Mouse (Mus musculus) neural tube, embryonic 14.5 days (tissue): ENCODE data around the gene Adamts9. TPM values are rescaled to one million over a fixed set of nuclear protein-coding genes. Genes with fewer than 3 reads are reported as not detected.
A peak's percentile ranks its signal among the peaks of the same experiment; 100 is the strongest.

Experiments
- ATAC-seq: fragments of 200-750 bp; cut with Nextera tagmentation; 2 replicates; pipeline ENCODE4 v1.8.0; 2017; ENCODE audit warnings: low read depth, mild to moderate bottlenecking, moderate TSS enrichment, moderate library complexity
- H3K27ac ChIP-seq: fragments of 300-500 bp; sonication (generic); 2 replicates; pipeline ENCODE4 v1.5.1; 2014; ENCODE audit warnings: low read depth, mild to moderate bottlenecking, control low read depth, low read length, moderate library complexity, mixed read lengths
- H3K27me3 ChIP-seq: fragments of 300-500 bp; sonication (generic); 2 replicates; pipeline ENCODE4 v1.6.1; 2014; ENCODE audit warnings: low read length; ENCODE audit not compliant: control insufficient read depth, insufficient read depth
- H3K36me3 ChIP-seq: fragments of 300-500 bp; sonication (generic); 2 replicates; pipeline ENCODE4 v1.6.1; 2014; ENCODE audit warnings: low read length, mixed read lengths; ENCODE audit not compliant: control insufficient read depth, insufficient read depth
- H3K4me1 ChIP-seq: fragments of 300-500 bp; sonication (generic); 2 replicates; pipeline ENCODE4 v1.6.1; 2014; ENCODE audit warnings: low read length; ENCODE audit not compliant: control insufficient read depth, insufficient read depth
- H3K4me2 ChIP-seq: fragments of 300-500 bp; sonication (generic); 2 replicates; pipeline ENCODE4 v1.6.1; 2014; ENCODE audit warnings: mild to moderate bottlenecking, low read depth, low read length, control low read depth
- H3K4me3 ChIP-seq: fragments of 300-500 bp; sonication (generic); 2 replicates; pipeline ENCODE4 v1.5.1; 2014; ENCODE audit warnings: low read depth, low read length, control low read depth, mixed read lengths
- H3K9ac ChIP-seq: fragments of 300-500 bp; sonication (generic); replicated peaks from 2 replicates; pipeline ENCODE4 v1.6.1; 2014; ENCODE audit warnings: low read depth, mild to moderate bottlenecking, control low read depth, low read length, mixed read lengths
- H3K9me3 ChIP-seq: fragments of 300-500 bp; sonication (generic); 2 replicates; pipeline ENCODE4 v1.6.1; 2016; ENCODE audit warnings: low read length; ENCODE audit not compliant: control insufficient read depth
- WGBS: fragments of 180-500 bp; shearing (Covaris S2); extraction: QIAGEN DNeasy Blood & Tissue Kit; methylation state at CpG from one replicate; pipeline ENCODE4 v1.1.7; 2014; 5-methylcytosine and 5-hydroxymethylcytosine counted together
- polyA plus RNA-seq: library from polyadenylated mRNA; unstranded; fragments of >200 nt; fragmentation: Nextera tagmentation; extraction: Ambion mirVana; gene quantifications from 2 replicates; pipeline ENCODE4 v1.2.1, GENCODE M21; 2014

The Adamts9 gene
- polyA plus RNA-seq, 1 experiment from 2014 or later = 1.5 TPM

DNA sequence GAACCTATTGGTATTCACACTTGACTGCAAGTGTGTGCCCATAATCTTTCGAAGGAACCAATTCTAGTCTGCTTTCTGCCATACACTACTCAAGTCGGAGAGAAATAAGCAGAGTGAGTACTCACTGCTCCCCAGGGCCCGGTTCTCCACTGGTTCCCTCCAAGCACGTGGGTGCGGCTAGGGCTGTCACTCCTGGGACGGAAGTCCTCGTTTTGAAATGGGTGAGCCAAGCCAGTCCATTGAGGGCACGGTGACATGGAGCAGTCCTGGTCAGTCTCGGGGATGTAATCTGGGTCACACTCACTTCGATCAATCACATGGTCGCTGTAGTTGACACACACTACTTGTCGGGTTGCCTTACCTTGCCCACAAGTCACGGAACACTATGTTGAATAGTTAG, 85.5 kb downstream of the Adamts9 start:
- no peaks in the 10 kb centered on the region for H3K36me3 ChIP-seq
- H3K4me3 ChIP-seq = no peak overlapping the region
- H3K27me3 ChIP-seq = no peaks in the 10 kb centered on the region
- ATAC-seq = no peak
- 94% methylated on average over 13 of the region's 13 CpGs for WGBS
- no peak overlapping the region for H3K4me2 ChIP-seq
- no peak overlapping the region for H3K27ac ChIP-seq
- no peak overlapping the region for H3K9ac ChIP-seq
- H3K4me1 ChIP-seq = no peaks in the 10 kb centered on the region
- no peaks in the 10 kb centered on the region for H3K9me3 ChIP-seq

DNA sequence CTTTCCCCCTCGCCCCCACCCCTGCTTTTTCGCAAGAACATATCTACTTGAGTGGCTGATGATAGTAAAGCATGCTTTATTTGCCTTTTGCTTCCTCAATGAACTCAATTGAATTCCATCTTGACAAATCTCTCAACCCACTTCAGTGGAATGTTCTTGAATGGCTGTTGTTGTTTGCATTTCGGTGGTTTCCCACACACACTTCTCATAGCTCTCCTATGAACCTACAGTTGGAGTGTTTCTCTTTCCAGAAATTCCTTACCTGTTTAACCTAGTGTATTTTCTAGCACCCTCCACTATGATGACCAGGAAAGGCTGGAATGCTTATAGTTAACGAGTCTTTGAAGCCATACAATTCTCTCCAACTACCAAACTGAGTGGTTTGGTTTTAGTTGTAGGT, 88.4 kb downstream of the Adamts9 start:
- Histone ChIP-seq H3K9me3 (no peaks in the 10 kb centered on the region), H3K4me2 (no peak overlapping the region), H3K27me3 (no peaks in the 10 kb centered on the region), H3K4me1 (no peaks in the 10 kb centered on the region), H3K9ac (no peak overlapping the region), H3K4me3 (no peak overlapping the region), H3K36me3 (no peaks in the 10 kb centered on the region), H3K27ac (no peak overlapping the region)
- WGBS = 92% methylated on average over 4 of the region's 4 CpGs
- no peak for ATAC-seq

DNA sequence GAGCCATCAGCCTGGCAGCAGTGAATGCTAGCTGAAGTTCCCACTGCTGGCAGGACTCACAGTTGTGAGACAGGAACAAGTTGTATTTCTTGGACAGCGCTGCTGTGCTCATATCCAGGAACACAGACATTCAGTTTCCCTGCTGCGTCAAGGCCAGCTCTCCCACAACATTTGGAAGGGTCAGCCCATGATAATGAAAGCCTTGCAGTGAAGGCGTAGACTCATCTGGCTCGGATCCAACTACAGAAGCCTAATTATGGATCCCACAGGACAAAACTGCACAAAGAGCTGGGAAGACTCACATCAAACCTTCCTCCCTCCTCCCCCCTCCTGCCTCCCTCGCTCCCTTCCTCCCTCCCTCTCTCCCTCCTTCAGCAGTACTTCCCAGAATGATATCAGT, 93.0 kb downstream of the Adamts9 start:
- WGBS = 19% methylated on average over 5 of the region's 5 CpGs
- Histone ChIP-seq H3K4me1 (no peaks in the 10 kb centered on the region), H3K36me3 (no peaks in the 10 kb centered on the region), H3K9ac (no peak overlapping the region), H3K4me3 (no peak overlapping the region), H3K27ac (no peak overlapping the region), H3K4me2 (no peak overlapping the region), H3K27me3 (no peaks in the 10 kb centered on the region), H3K9me3 (no peaks in the 10 kb centered on the region)
- peak; percentile 46 for ATAC-seq

DNA sequence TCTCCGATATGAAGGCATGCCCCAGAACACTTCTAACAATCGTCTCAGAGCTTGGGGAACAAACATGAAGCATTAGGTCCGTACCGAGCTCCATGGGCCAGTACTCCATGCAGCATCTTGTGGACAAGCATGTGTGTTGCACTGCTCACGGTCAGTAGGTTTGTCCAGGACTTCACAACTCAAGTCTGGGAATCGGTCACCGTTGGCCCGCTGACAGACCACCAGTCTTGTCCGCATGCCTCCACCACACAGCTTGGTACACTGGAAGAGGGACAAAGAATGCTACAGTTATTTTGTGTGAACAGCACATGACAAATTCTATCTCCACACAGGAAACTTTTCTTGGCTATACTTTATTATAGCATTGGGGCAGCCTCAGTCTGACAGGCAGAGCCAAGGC, 94.1 kb downstream of the Adamts9 start:
- H3K4me2 ChIP-seq = no peak overlapping the region
- H3K9ac ChIP-seq = no peak overlapping the region
- H3K4me3 ChIP-seq = no peak overlapping the region
- no peak for ATAC-seq
- no peaks in the 10 kb centered on the region for H3K36me3 ChIP-seq
- H3K27me3 ChIP-seq = no peaks in the 10 kb centered on the region
- H3K4me1 ChIP-seq = no peaks in the 10 kb centered on the region
- WGBS = 94% methylated on average over 9 of the region's 9 CpGs
- H3K27ac ChIP-seq = no peak overlapping the region
- H3K9me3 ChIP-seq = no peaks in the 10 kb centered on the region

DNA sequence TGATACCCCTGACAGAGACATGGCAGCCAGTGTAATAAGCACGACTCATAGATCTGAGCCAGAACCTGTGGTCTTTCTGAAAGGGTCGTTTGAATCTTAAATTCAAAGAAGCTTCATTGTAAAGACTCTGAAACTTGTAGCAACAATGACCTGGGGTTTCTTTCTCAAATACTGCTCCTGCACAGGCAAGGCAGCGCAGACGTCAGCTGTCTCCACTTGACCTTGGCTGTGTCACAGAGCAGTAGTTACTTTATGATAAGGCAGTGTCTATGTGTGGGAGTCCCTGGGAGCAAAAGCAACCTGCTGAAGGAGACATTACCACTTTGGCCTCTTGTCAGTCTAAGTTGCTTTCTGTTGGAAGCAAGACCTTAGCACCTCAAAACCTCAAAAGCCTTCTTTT, 96.7 kb downstream of the Adamts9 start:
- no peaks in the 10 kb centered on the region for H3K36me3 ChIP-seq
- no peak overlapping the region for H3K9ac ChIP-seq
- no peak overlapping the region for H3K4me2 ChIP-seq
- no peak for ATAC-seq
- H3K27ac ChIP-seq = no peak overlapping the region
- WGBS = 54% methylated on average over 4 of the region's 4 CpGs
- H3K27me3 ChIP-seq = no peaks in the 10 kb centered on the region
- no peaks in the 10 kb centered on the region for H3K9me3 ChIP-seq
- H3K4me3 ChIP-seq = no peak overlapping the region
- no peaks in the 10 kb centered on the region for H3K4me1 ChIP-seq

DNA sequence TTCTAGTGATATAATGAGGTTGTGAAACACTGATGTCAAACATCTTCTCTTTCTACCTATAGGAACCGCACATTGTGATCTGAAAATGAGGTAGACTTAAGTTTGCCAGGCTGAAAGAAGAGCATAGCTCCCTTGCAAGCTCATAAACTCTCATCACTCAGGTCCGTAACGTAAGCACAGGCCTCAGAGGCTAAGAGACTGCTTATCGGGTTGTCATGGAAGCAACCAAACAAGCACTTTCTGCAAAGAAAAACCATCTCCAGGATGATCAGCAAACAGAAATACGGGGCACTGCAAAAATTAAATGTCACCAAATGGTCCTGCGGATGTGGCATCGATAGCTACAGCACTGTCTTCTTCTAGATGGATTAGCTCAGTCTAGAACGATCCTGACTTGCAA, 97.4 kb downstream of the Adamts9 start:
- Histone ChIP-seq H3K27ac (no peak overlapping the region), H3K4me3 (no peak overlapping the region), H3K36me3 (no peaks in the 10 kb centered on the region), H3K4me2 (no peak overlapping the region), H3K9me3 (no peaks in the 10 kb centered on the region), H3K4me1 (no peaks in the 10 kb centered on the region), H3K27me3 (no peaks in the 10 kb centered on the region), H3K9ac (no peak overlapping the region)
- no peak for ATAC-seq
- 88% methylated on average over 8 of the region's 8 CpGs for WGBS

DNA sequence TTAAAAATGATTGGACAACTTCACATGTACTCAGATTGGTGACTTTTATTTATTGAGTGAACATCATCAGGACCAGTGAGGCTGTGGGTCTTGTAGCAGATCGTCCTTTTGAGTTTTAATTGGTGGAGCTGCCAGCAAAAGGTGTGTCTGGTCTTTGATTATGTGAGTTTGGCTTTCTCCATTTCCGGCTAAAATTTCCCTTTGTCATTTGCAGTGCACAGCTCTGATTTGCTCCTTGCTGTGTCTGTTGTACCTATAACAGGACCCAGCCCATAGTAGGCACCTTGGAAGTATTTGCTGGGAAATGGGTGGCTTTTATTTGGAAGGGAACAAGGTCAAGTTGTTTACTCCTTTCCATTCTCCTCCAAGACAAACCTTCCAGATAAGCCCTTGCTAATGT, 99.8 kb downstream of the Adamts9 start:
- no peaks in the 10 kb centered on the region for H3K27me3 ChIP-seq
- no peak overlapping the region for H3K4me3 ChIP-seq
- H3K9me3 ChIP-seq = no peaks in the 10 kb centered on the region
- no peak overlapping the region for H3K9ac ChIP-seq
- ATAC-seq = no peak
- no peak overlapping the region for H3K27ac ChIP-seq
- H3K4me1 ChIP-seq = no peaks in the 10 kb centered on the region
- H3K4me2 ChIP-seq = no peak overlapping the region
- WGBS = 83% methylated on average over 2 of the region's 2 CpGs
- no peaks in the 10 kb centered on the region for H3K36me3 ChIP-seq

DNA sequence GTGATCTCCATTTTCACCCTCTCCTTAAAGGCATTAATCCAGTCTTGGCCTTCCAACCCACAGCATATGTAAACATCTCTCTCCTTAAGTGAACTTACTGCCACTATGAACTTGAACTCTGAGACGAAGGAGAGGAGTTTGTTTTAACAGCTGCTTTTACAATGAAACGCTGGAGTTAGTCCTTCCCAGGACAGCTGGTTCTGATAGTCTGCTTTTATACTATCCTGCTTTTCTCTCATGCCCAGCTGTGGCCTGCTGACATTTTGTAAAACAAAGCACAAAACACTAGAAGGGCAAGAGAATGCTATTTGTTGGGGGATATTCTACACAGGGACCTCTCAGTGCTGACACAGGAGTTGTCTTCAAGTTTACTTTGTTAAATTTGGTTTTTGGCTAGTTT, 101.3 kb downstream of the Adamts9 start:
- ATAC-seq = no peak
- WGBS = 10% methylated on average over 2 of the region's 2 CpGs
- Histone ChIP-seq H3K27ac (no peak overlapping the region), H3K27me3 (no peaks in the 10 kb centered on the region), H3K9me3 (no peaks in the 10 kb centered on the region), H3K4me3 (no peak overlapping the region), H3K36me3 (no peaks in the 10 kb centered on the region), H3K4me2 (no peak overlapping the region), H3K9ac (no peak overlapping the region), H3K4me1 (no peaks in the 10 kb centered on the region)

DNA sequence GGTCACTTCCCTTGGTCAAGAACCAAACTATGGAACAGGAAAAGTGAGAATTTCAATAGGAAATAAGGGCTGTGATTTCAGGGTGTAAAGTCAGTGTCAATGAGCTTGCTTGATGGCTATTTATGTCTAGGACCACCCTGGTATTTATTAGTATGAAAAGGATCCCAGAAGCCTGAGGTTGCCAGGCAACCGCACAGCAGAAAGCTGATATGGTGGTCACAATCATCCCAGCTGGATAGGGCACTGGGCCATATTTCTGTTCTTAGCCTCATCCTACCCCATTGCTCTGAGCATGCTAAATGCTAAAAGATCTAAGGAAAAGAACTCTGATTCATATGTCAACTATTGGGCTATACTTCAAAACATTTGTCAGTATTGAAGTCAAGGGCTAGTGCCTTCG, 112.2 kb downstream of the Adamts9 start:
- Histone ChIP-seq H3K27me3 (no peaks in the 10 kb centered on the region), H3K9me3 (no peaks in the 10 kb centered on the region), H3K36me3 (no peaks in the 10 kb centered on the region), H3K4me1 (no peaks in the 10 kb centered on the region), H3K4me3 (no peak overlapping the region), H3K4me2 (no peak overlapping the region), H3K9ac (no peak overlapping the region), H3K27ac (no peak overlapping the region)
- ATAC-seq = no peak
- 88% methylated on average over 2 of the region's 2 CpGs for WGBS

DNA sequence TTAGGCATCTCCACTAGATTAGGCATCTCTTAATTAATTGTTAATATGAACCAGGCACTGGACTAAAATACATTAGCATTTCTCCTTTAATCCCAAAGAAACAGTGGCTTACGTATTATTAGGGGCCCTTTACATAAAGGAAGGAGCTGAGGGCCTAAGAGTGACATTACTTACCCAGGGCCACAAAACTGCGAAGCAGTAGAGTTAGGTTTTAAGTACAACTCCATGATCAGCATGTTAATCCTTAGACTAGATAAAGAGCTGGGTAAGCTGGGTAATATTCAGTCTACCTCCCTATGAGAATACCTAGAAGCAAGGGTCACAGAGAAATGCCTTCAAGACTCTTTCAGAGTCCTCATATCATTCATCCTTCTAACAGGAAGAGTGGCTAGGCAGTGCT, 114.1 kb downstream of the Adamts9 start:
- Histone ChIP-seq H3K4me3 (no peak overlapping the region), H3K4me2 (no peak overlapping the region), H3K4me1 (no peaks in the 10 kb centered on the region), H3K27ac (no peak overlapping the region), H3K9ac (no peak overlapping the region), H3K36me3 (no peaks in the 10 kb centered on the region), H3K27me3 (no peaks in the 10 kb centered on the region), H3K9me3 (no peaks in the 10 kb centered on the region)
- ATAC-seq = no peak
- 93% methylated on average over 2 of the region's 2 CpGs for WGBS
